Mouse (Mus musculus) gastrocnemius, adult 8-10 months (tissue): Measurements from ENCODE around the gene Rtn1. TPM values are rescaled to one million over a fixed set of nuclear protein-coding genes. Genes with fewer than 3 reads are reported as not detected.

ENCODE experiments used
- DNase-seq, 2 experiments: peaks; one replicate each; pipeline ENCODE4 v3.0.0; 2022; ENCODE audit warnings: low spot score in 2 of 2
- total RNA-seq, 4 experiments: library from RNA; stranded (reverse); gene quantifications; 2 replicates each; pipeline ENCODE4 v1.2.4; 2022

Rtn1 gene
- total RNA-seq, 4 experiments from 2014 or later, result 1.1 to 3.2 (median 2.2) TPM

GRCm38 (mm10) chr12:72279129-72279875 is 129.6 kb downstream of the Rtn1 start:
- DNase-seq, result no peak

GRCm38 (mm10) chr12:72273721-72274414 is 135.0 kb downstream of the Rtn1 start:
- DNase-seq, result peak; percentile 35 to 38

- no peak for DNase-seq
Observed at GRCm38 (mm10) chr12:72267614-72268013, 141.2 kb downstream of the Rtn1 start.

- no peak for DNase-seq
Observed at GRCm38 (mm10) chr12:72265261-72266228, 143.3 kb downstream of the Rtn1 start.

GRCm38 (mm10) chr12:72263213-72264103 is 145.4 kb downstream of the Rtn1 start:
- DNase-seq, result no peak

- no peak for DNase-seq
Observed at GRCm38 (mm10) chr12:72257000-72257399, 151.9 kb downstream of the Rtn1 start.

- DNase-seq, result no peak
Observed at GRCm38 (mm10) chr12:72253040-72253439, 155.8 kb downstream of the Rtn1 start.

- no peak for DNase-seq
Observed at GRCm38 (mm10) chr12:72251890-72252445, 156.9 kb downstream of the Rtn1 start.

- DNase-seq, result no peak
Observed at GRCm38 (mm10) chr12:72244951-72245350, 163.9 kb downstream of the Rtn1 start.

GRCm38 (mm10) chr12:72242807-72243206 is 166.0 kb downstream of the Rtn1 start:
- no peak for DNase-seq

GRCm38 (mm10) chr12:72240506-72240905 is 168.3 kb downstream of the Rtn1 start:
- no peak for DNase-seq

- no peak for DNase-seq
Observed at GRCm38 (mm10) chr12:72239230-72239894, 169.5 kb downstream of the Rtn1 start.

- no peak for DNase-seq
Observed at GRCm38 (mm10) chr12:72237251-72237650, 171.6 kb downstream of the Rtn1 start.

GRCm38 (mm10) chr12:72236564-72237011 is 172.3 kb downstream of the Rtn1 start:
- DNase-seq, result no peak

GRCm38 (mm10) chr12:72235621-72236351 is 173.1 kb downstream of the Rtn1 start:
- no peak for DNase-seq

- no peak for DNase-seq
Observed at GRCm38 (mm10) chr12:72234966-72235365, 173.9 kb downstream of the Rtn1 start.

- DNase-seq, result no peak
Observed at GRCm38 (mm10) chr12:72234151-72234550, 174.7 kb downstream of the Rtn1 start.

GRCm38 (mm10) chr12:72232826-72233790 is 175.7 kb downstream of the Rtn1 start:
- no peak for DNase-seq
